Mouse (Mus musculus) urinary bladder, postnatal 36 days (tissue): ENCODE measurements around the gene Timd2.
"Not testable (repeated sequence)": the region's sequence is repeated elsewhere in the genome, so short reads cannot be mapped to it uniquely, and the experiment has no call there.

Experiments
- DNase-seq, 2 experiments: peaks; one replicate each; pipeline ENCODE4 v3.0.0; 2022; ENCODE audit warnings: low spot score in 2 of 2, mixed read lengths in 1 of 2

Timd2 gene

GRCm38 (mm10) chr11:46665599-46666522, 41.0 kb downstream of the Timd2 start:
- no peak for DNase-seq

GRCm38 (mm10) chr11:46663215-46663614, 43.6 kb downstream of the Timd2 start:
- no peak for DNase-seq

- DNase-seq: no peak
These were observed 54.4 kb downstream of the Timd2 start for GRCm38 (mm10) chr11:46652476-46652875.

- DNase-seq: not testable (repeated sequence)
These were observed 57.2 kb downstream of the Timd2 start for GRCm38 (mm10) chr11:46649655-46650054.

- DNase-seq: no peak
These were observed 62.0 kb downstream of the Timd2 start for GRCm38 (mm10) chr11:46644824-46645223.

GRCm38 (mm10) chr11:46636568-46636967, 70.3 kb downstream of the Timd2 start:
- no peak for DNase-seq

GRCm38 (mm10) chr11:46635516-46635915, 71.3 kb downstream of the Timd2 start:
- not testable (repeated sequence) for DNase-seq

GRCm38 (mm10) chr11:46631635-46632034, 75.2 kb downstream of the Timd2 start:
- DNase-seq: no peak

- no peak for DNase-seq
These were observed 77.6 kb downstream of the Timd2 start, which contains the start of gene Dppa1 for GRCm38 (mm10) chr11:46629211-46629795. Dppa1 (minus strand) TSS chr11:46629261.

GRCm38 (mm10) chr11:46620414-46621168, 86.3 kb downstream of the Timd2 start:
- DNase-seq: no peak

- DNase-seq: no peak
These were observed 86.9 kb downstream of the Timd2 start for GRCm38 (mm10) chr11:46619929-46620328.
